In the genomic region with DNA sequence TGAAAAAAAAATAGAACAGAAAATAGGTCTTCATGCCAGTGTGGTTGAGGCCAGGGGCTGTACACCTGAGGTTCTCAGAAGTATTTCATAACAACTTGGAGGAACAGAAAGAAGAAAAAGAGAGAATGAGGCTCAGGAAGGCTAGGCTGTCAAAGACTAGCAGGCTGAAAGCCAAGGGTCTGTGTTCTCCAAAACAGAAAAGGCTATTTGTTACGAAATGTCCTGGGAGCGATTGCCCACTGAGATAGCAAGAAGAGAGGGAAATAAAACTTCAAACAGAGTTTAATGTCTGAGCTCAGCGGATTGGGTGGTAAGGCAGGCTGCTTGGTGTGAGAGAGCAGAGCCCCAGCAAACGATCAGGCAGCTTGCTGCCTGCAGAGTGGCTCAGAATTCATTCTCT, we compare ENCODE assay signal across 19 mouse cellular contexts.
DNase-seq lines count a peak whose midpoint lies in the region; ATAC-seq and TF ChIP-seq lines count a peak whose summit lies in the region.
"Had no signal": no experiment of that assay in that cellular context is flagged by ENCODE, and none has a peak within 500 bp of the region (broad histone marks: within the 10 kb centered on the region; RNA-seq: fewer than 3 reads in every experiment).

No protein-coding gene starts in this region.

- H3K9ac ChIP-seq in liver, adult 2 months (ENCODE audit: low read depth, low read length), result no peak overlapping the region
- H3K9ac ChIP-seq in liver, postnatal 0 days (replicated peaks), result no peak overlapping the region
- H3K9ac ChIP-seq in neural tube, embryonic 15.5 days (replicated peaks), result no peak overlapping the region
- no peak overlapping the region for H3K9ac ChIP-seq in midbrain, embryonic 13.5 days (replicated peaks)
- H3K9ac ChIP-seq: forebrain, embryonic 15.5 days; heart, embryonic 12.5 days had no signal

- no peaks in the 10 kb centered on the region for H3K36me3 ChIP-seq in liver, adult 2 months (ENCODE audit: control insufficient read depth, insufficient read depth, low read length)
- no peaks in the 10 kb centered on the region for H3K36me3 ChIP-seq in liver, postnatal 0 days (replicated peaks; ENCODE audit: insufficient read depth, low read length)
- H3K36me3 ChIP-seq in neural tube, embryonic 15.5 days, result no peaks in the 10 kb centered on the region
- no peaks in the 10 kb centered on the region for H3K36me3 ChIP-seq in midbrain, embryonic 13.5 days
- H3K36me3 ChIP-seq: forebrain, embryonic 15.5 days; heart, embryonic 12.5 days; hindbrain, embryonic 10.5 days had no signal

- H3K27me3 ChIP-seq in liver, adult 2 months (ENCODE audit: control insufficient read depth, insufficient read depth, low read length), result no peaks in the 10 kb centered on the region
- no peaks in the 10 kb centered on the region for H3K27me3 ChIP-seq in liver, postnatal 0 days (ENCODE audit: insufficient read depth, low read length)
- H3K27me3 ChIP-seq in neural tube, embryonic 15.5 days (replicated peaks), result no peaks in the 10 kb centered on the region
- no peaks in the 10 kb centered on the region for H3K27me3 ChIP-seq in midbrain, embryonic 13.5 days
- H3K27me3 ChIP-seq: forebrain, embryonic 15.5 days; heart, embryonic 12.5 days; megakaryocyte, embryonic 14.5 days had no signal

- no peak for ATAC-seq in liver, postnatal 0 days
- no peak for ATAC-seq in neural tube, embryonic 15.5 days (ENCODE audit: low FRiP score)
- no peak for ATAC-seq in midbrain, embryonic 13.5 days
- ATAC-seq: forebrain, embryonic 15.5 days; intestine, postnatal 0 days had no signal

- no peak overlapping the region for H3K4me2 ChIP-seq in liver, postnatal 0 days (ENCODE audit: low read depth, low read length)
- H3K4me2 ChIP-seq in neural tube, embryonic 15.5 days, result no peak overlapping the region
- H3K4me2 ChIP-seq in midbrain, embryonic 13.5 days (replicated peaks), result no peak overlapping the region
- H3K4me2 ChIP-seq: forebrain, embryonic 15.5 days; heart, embryonic 12.5 days; liver, embryonic 11.5 days had no signal

- no peak for TF ChIP-seq POLR2A in liver, adult 2 months (IDR thresholded peaks at IDR 0.05; ENCODE audit: extremely low read depth, insufficient read depth, low read length)

- WGBS in liver, adult 2 months, result 18% methylated on average over 4 of the region's 4 CpGs
- WGBS in liver, postnatal 0 days (ENCODE audit: insufficient replicate concordance), result 36% methylated on average over 4 of the region's 4 CpGs
- 37% methylated on average over 4 of the region's 4 CpGs for WGBS in neural tube, embryonic 15.5 days
- WGBS in midbrain, embryonic 13.5 days, result 69% methylated on average over 4 of the region's 4 CpGs

- H3K4me1 ChIP-seq in liver, adult 2 months (ENCODE audit: control insufficient read depth, insufficient read depth, low read length), result peaks cover 12% of the 10 kb centered on the region; the same call in 1 of the 2 replicates
- H3K4me1 ChIP-seq in liver, postnatal 0 days (ENCODE audit: insufficient read depth), result no peaks in the 10 kb centered on the region
- 0 out of 2 replicates have a peak, but pooled peaks cover 5% of the 10 kb centered on the region for H3K4me1 ChIP-seq in neural tube, embryonic 15.5 days
- no peaks in the 10 kb centered on the region for H3K4me1 ChIP-seq in midbrain, embryonic 13.5 days (replicated peaks)
- H3K4me1 ChIP-seq: forebrain, embryonic 15.5 days; megakaryocyte, embryonic 14.5 days had no signal

- no peak for TF ChIP-seq CTCF in liver, adult 2 months (IDR thresholded peaks at IDR 0.05; ENCODE audit: low read depth, low read length)
- TF ChIP-seq CTCF in liver, postnatal 0 days (IDR thresholded peaks at IDR 0.05; ENCODE audit: low read depth), result no peak

- no peaks in the 10 kb centered on the region for H3K79me2 ChIP-seq in liver, adult 2 months (ENCODE audit: control insufficient read depth, insufficient read depth, low read length)

- peak; percentile 27 for DNase-seq in adrenal gland, adult 2 months
- no peak for DNase-seq in adrenal gland, postnatal 25 days
- DNase-seq in liver, adult 2 months (ENCODE audit: extremely low read depth, low read depth, low spot score), result peak; percentile 87
- DNase-seq in liver, postnatal 0 days, result no peak
- peak; percentile 15 to 59 for DNase-seq in urinary bladder, postnatal 36 days (ENCODE audit: low spot score in 2 of 2)
- DNase-seq in urinary bladder, postnatal 25 days (ENCODE audit: low spot score), result no peak
- DNase-seq: gastrocnemius, postnatal 10 days; heart, postnatal 10 days; layer of hippocampus, postnatal 36 days; midbrain, embryonic 14.5 days; thymus, postnatal 14 days had no signal

- peak overlapping the region; percentile 27; the same call in 1 of the 2 replicates for H3K27ac ChIP-seq in liver, adult 2 months (replicated peaks; ENCODE audit: insufficient read depth, low read depth, low read length)
- no peak overlapping the region for H3K27ac ChIP-seq in liver, postnatal 0 days (ENCODE audit: low read depth)
- no peak overlapping the region for H3K27ac ChIP-seq in neural tube, embryonic 15.5 days (replicated peaks)
- no peak overlapping the region for H3K27ac ChIP-seq in midbrain, embryonic 13.5 days
- H3K27ac ChIP-seq: forebrain, embryonic 15.5 days; hindbrain, embryonic 10.5 days had no signal

- H3K9me3 ChIP-seq in liver, postnatal 0 days (ENCODE audit: low read length), result no peaks in the 10 kb centered on the region
- H3K9me3 ChIP-seq in neural tube, embryonic 15.5 days (replicated peaks), result no peaks in the 10 kb centered on the region
- no peaks in the 10 kb centered on the region for H3K9me3 ChIP-seq in midbrain, embryonic 13.5 days
- H3K9me3 ChIP-seq: forebrain, embryonic 15.5 days; heart, embryonic 12.5 days; hindbrain, embryonic 10.5 days; megakaryocyte, embryonic 14.5 days had no signal

- no peak overlapping the region for H3K4me3 ChIP-seq in liver, adult 2 months (ENCODE audit: insufficient read depth, low read depth, low read length)
- no peak overlapping the region for H3K4me3 ChIP-seq in liver, postnatal 0 days (ENCODE audit: low read depth, low read length)
- H3K4me3 ChIP-seq in neural tube, embryonic 15.5 days (replicated peaks), result no peak overlapping the region
- no peak overlapping the region for H3K4me3 ChIP-seq in midbrain, embryonic 13.5 days (replicated peaks)
- H3K4me3 ChIP-seq: forebrain, embryonic 15.5 days; heart, embryonic 12.5 days; hindbrain, embryonic 10.5 days; megakaryocyte, embryonic 14.5 days had no signal

- TF ChIP-seq EP300 in liver, postnatal 0 days (IDR thresholded peaks at IDR 0.05; ENCODE audit: low read depth), result no peak

Comparison
In these comparisons a context has a peak if more than half of its experiments do, and no peak if none do; other contexts are left out.
1. DNase-seq: peak in adrenal gland, adult 2 months (single experiment), liver, adult 2 months (single experiment) and urinary bladder, postnatal 36 days (2 of 2); none in adrenal gland, postnatal 25 days (single experiment), liver, postnatal 0 days (single experiment) and urinary bladder, postnatal 25 days (single experiment).